Mouse (Mus musculus) left cerebral cortex, adult 18-20 months (tissue): ENCODE results near the gene AI837181. TPM values are rescaled to one million over a fixed set of nuclear protein-coding genes. Genes with fewer than 3 reads are reported as not detected.

Experiments used
- DNase-seq, 2 experiments: peaks; one replicate each; pipeline ENCODE4 v3.0.0; 2021 to 2022; ENCODE audit warnings: low spot score in 2 of 2, mixed read lengths in 1 of 2
- total RNA-seq, 2 experiments: library from RNA; stranded (reverse); gene quantifications; 2 replicates each; pipeline ENCODE4 v1.2.3; 2021

Gene AI837181
- total RNA-seq, 2 experiments from 2014 or later, result 73.6 to 75.6 TPM

DNA sequence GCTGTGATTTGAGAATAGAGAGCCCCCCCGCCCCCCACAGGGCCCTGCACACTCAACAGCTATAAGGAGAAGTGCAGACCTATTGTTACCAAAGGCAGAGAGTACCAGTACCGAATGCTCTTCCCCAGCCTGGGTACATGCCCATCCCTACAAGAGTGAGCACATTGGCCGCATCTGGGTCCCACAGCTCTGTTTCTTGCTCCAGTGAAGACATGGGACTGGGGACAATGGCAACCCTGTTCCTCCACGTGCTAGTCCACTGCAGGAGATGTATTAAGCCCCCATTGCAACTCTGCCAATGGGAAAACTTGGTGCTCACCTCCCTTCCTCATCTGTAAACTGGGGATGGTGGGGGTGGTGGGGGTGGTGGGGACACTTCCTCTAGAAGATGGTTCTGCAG lies 11.1 kb upstream of the AI837181 start:
- no peak for DNase-seq

GRCm38 (mm10) chr19:5414534-5414957 lies 10.4 kb upstream of the AI837181 start:
- no peak for DNase-seq

GRCm38 (mm10) chr19:5418750-5419466 lies 6.0 kb upstream of the AI837181 start:
- no peak for DNase-seq

- DNase-seq, result no peak
These were observed 5.3 kb upstream of the AI837181 start for GRCm38 (mm10) chr19:5419630-5420029.

DNA sequence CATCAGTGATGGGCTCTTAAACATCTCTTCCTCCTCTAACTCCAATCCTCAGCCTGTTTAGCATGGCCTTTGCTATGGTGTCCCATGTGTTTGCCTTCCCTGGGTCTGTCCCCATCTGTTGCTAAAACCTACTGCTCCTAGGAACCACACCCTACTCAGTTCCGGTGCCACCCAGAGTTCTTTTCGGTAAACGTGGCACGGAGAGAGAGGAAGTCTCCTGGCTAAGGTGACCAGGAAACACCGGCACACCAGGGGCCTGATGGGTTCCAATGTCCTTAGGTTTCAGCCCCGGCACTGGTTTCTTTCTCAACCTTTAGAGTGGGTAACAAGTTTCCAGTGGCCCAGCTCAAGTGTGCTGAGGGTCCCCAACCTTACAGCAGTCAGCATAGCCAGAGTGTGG lies 4.4 kb upstream of the AI837181 start:
- no peak for DNase-seq

DNA sequence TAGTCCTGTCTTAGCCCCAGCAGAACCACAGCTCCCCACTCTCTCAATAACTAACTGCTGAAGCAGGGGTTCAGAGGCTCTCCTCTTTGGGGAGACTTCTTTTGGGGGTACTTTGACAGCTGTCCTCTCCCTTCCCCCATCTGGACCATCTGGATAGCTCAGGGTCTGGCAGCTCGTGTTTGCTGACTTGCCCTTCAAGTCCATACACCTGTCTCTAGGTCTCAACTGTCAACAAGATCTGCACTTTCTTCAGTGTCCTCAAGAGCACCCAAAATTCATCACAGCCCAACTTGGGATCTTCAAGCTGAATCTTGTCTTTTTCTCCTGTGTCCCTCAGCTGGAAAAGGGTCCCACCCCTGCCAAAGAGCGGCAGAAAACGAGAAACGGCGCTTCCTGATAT lies 3.2 kb upstream of the AI837181 start:
- no peak for DNase-seq

GRCm38 (mm10) chr19:5422267-5422666 lies 2.7 kb upstream of the AI837181 start:
- no peak for DNase-seq

- DNase-seq, result no peak
These were observed 2.0 kb upstream of the AI837181 start for GRCm38 (mm10) chr19:5422895-5423443.

DNA sequence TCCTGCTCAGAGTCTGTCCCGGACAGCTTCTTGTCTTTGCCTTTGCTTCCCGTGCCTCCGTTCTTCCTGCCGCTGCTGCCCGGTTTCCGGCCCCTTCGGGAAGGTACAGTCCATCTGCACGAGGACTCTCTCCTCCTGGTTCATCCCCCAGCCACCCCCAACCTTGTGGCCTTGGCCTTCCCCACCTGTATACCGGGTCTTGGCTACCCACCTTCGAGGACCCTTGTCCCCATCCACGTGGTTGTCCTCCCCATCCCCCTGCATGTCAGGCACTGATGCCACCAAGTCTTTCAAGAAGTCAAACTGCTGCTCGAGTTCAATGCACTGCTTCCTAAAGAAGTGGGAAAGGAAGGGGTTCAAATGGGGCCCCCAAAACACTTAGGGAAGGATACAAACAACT lies 1.4 kb upstream of the AI837181 start:
- no peak for DNase-seq

GRCm38 (mm10) chr19:5424092-5424781 lies 707 bp upstream of the AI837181 start:
- DNase-seq, result peak; percentile 42 to 49

- no peak for DNase-seq
These were observed 1.1 kb downstream of the AI837181 start for GRCm38 (mm10) chr19:5425906-5426565.

DNA sequence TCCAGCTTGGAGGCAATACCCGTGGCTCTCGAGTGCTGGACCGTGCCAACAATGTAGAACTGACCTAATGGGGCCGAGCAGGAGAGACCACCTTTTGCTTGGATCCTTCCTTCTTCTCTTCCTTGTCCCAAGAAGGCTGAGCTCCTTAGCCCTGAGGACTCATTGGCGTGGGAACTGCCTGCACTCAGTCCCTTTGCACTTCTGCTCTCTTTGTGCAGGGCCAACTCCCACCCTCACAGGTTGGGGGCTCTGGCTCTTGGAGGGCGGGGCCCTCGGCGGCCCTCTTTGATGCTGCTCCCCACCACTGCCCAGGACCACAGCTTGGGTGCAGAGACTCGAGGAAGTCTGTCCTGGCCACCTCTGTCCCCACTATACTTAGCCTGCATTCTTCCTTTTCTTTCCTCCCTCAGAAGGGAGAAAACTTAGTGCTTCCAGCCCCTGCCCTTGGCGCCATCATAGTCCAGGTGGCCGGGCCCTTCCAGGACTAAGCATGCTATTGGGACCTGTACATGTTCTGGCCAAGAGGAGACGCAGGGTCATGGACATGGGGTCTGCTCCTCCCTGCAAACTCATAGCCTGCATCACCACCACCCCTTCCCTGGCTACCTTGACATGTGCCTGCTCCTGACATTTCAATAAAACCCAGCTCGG lies 1.8 kb downstream of the AI837181 start:
- no peak for DNase-seq

DNA sequence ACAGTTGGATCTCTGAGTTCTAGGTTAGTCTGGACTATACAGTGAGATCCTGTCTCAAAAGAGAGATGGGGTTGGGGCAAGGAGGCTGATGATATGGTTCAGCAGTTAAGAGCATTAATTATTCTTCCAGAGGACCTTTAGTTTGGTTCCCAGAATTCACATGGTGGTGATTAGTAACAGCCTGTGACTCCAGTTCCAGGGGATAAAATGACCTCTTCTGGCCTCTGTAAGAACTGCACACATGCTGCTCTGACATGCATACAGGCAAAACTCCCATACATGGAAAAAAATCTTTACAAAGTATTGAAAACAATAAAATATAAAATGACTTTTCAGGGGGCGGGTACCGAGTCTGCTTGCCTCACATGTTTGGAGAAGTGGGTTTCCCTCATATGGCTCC lies 3.1 kb downstream of the AI837181 start:
- DNase-seq, result no peak

- DNase-seq, result no peak
These were observed 4.3 kb downstream of the AI837181 start for GRCm38 (mm10) chr19:5429219-5429618.

DNA sequence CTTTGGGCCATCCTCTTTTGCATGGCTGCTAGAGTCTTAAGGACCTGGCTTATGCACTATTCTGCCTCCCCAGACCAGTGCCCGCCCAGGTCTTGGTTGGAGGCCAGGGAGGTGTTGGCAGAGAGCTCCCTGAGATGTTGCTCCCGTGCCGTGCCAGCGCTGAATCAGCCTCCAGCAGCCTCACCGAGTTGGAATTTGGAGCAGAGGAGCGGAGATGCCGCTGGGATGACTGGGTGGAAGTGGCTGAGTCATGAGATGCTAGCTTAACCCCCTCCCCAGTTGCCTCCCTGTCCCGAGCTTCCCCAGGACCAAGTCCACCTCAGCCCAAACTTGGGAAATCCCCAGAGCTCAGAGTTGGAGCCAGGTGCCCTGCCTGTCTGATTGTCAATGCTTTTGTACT lies 4.9 kb downstream of the AI837181 start:
- no peak for DNase-seq

GRCm38 (mm10) chr19:5430408-5430807 lies 5.5 kb downstream of the AI837181 start:
- DNase-seq, result no peak

- DNase-seq, result no peak
These were observed 7.0 kb downstream of the AI837181 start for GRCm38 (mm10) chr19:5431911-5432464.

- DNase-seq, result no peak
These were observed 8.3 kb downstream of the AI837181 start for GRCm38 (mm10) chr19:5432992-5433852.

GRCm38 (mm10) chr19:5433951-5434350 lies 9.0 kb downstream of the AI837181 start:
- DNase-seq, result no peak

DNA sequence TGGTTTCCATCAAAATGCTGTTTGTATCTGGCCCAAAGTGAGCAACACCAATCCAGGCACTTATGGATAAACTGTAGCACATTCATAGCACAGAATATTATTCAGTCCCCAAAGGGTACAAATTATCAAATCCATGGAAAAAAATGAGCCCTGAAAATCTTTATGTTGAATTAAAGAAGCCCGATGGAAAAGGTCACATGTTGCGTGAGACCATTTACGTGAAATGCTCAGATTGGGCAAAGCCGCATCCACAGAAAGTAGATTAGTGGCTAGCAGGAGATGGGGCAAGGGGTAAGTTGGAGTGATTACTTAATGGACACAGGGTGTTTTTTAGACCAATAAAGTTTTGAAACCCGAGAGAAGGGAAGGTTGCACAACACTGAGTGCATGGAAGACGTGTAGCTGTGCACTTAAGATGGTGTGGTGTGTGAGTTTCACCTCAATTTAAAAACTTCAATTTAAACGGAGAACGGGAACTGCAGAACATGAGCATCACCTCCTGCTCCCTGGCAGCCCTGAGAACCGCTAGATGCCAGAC lies 19.5 kb downstream of the AI837181 start:
- DNase-seq, result no peak
